Mouse (Mus musculus) cerebellum, adult 2 months (tissue): ENCODE results near the gene Rce1.

ENCODE experiments used
- CTCF ChIP-seq: fragments of 200-500 bp; IDR thresholded peaks from 2 replicates; pipeline ENCODE4 v1.5.1; 2011; ENCODE audit warnings: low read depth, mild to moderate bottlenecking, control low read depth, low read length, moderate library complexity, borderline replicate concordance; ENCODE audit not compliant: insufficient read depth
- POLR2A ChIP-seq: fragments of 200-500 bp; IDR thresholded peaks from 2 replicates; pipeline ENCODE4 v1.6.1; 2011; ENCODE audit warnings: low read length, control low read depth, borderline replicate concordance; ENCODE audit not compliant: insufficient read depth

GRCm38 (mm10) chr19:4624006-4624405, 1.4 kb downstream of the Rce1 start:
- TF ChIP-seq CTCF (no peak), POLR2A (no peak)
